Mouse (Mus musculus): ENCODE data around the gene Slc50a1.

The Slc50a1 gene

GRCm38 (mm10) chr3:89294195-89294594 is 23.8 kb upstream of the Slc50a1 start:
- DNase-seq (ENCODE audit: low spot score): no peak

- no peak for DNase-seq (ENCODE audit: low spot score)
These were observed 23.0 kb upstream of the Slc50a1 start for GRCm38 (mm10) chr3:89293247-89293918.

DNA sequence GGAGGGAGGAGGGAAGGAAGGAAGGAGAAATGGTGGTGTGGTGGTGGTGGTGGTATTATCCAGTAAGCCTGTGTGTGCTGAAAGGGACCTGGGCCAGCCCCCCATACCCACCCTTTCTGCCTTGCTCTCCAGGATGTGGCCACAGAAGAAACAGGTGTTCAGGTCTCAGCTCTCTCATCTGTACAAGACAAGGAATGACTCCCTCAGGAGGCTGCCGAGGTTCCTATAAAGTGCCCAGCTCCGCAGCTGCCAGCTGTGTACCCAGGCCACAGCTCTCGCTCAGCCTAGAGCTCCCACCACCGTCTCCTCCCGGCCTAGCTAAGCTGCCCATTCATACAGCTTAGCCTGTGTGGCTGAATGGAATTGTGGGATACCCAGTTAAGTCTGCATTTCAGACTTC is 21.9 kb upstream of the Slc50a1 start:
- DNase-seq (ENCODE audit: low spot score): no peak

DNA sequence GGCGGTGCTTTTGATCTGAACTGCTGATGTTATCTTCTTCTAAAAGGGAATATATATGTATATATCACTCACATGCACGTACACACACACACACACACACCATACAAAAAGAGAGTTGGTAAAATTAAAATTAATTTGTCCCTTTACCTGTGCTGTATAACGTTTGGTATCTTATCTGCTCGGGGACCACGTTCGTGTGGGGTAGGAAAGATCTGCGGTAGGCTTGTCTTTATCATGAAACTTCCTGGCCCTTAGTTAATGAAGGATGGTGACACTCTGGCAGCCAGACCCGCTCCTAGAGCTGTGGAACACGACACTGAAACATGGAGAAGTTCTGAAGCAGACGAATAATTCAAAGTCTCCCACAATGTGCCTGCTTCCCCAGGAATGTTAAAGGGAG is 21.5 kb upstream of the Slc50a1 start:
- DNase-seq (ENCODE audit: low spot score): no peak

DNA sequence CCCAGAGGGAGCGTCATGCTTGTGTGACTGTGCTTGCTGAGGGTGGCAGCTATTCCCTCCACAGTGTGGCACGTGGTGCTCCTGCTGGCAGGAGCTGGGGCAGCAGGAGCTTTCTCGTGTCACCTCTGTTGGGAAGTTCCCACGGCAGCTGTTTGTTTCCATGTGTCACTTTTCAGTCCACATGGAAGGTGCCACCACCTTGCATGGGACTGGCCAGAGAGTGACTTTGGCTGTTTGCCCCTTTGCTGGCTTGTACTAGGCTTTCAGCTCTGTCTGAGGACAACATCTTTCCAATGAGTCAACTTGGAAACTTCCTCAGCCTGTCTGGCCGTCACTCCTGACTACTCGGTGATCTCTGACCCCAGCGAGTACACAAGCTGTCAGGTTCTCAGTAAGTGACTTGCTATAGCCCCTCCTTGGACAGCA is 18.1 kb upstream of the Slc50a1 start:
- DNase-seq (ENCODE audit: low spot score): no peak

DNA sequence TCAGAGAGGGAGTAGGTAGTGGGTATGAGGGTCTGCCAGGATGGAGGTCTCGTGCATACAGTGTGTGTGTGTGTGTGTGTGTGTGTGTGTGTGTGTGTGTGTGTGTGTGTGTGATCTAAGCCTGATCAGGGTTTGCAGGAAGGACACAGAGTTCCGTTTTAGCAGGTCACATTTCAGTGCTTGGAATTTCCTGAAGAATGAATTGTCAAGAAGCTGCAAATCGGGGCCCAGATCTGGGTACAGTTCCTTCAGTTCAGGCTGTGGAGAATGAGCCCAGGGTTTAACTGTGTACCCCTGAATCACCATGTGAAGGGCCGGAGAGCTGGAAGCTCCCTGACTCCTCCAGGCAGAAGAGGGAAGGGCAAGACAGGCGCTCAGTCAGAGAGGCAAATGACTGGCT is 16.9 kb upstream of the Slc50a1 start:
- DNase-seq (ENCODE audit: low spot score): no peak

DNA sequence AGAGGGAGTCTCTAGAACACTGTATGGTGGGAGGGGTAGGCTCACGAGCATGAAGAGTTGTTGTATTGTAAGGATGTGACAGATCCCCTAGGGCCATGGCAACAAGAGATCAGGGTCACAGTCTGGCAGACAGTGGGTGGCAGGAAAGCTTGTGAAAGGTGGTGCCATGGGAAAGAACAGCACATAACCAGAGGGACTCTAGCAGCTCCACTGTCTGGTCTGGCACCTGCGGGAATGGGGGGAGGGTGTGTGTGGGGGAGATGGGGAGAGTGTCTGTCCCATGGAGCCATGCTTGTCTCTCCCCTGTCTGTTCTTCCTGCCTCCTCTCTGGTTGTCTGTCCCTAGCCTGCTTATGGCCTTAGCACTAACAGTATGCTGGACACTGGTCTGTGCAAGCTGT is 15.2 kb upstream of the Slc50a1 start:
- DNase-seq (ENCODE audit: low spot score): no peak

DNA sequence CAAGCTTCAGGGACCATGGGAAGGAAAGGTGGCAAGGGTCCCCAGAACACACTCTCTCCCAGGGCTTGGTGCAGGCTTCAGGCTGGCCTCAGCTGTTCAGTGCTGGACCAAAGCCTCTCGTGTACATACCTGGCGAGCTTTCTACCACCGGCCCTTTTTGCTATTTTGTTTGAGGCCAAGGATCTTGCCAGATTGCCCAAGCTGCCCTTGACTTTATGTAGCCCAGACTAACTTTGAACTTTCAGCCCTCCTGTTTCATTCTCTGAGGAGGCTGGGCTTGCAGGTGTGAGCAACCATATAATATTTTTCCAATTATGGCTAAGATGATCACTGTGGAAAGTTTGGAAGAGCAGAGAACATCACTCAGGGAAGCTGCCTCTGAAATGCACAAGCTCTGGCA is 13.9 kb upstream of the Slc50a1 start:
- no peak for DNase-seq (ENCODE audit: low spot score)

GRCm38 (mm10) chr3:89282291-89282643 is 11.9 kb upstream of the Slc50a1 start:
- no peak for DNase-seq (ENCODE audit: low spot score)

GRCm38 (mm10) chr3:89281579-89282290 is 11.4 kb upstream of the Slc50a1 start:
- DNase-seq (ENCODE audit: low spot score): peak; percentile 81

DNA sequence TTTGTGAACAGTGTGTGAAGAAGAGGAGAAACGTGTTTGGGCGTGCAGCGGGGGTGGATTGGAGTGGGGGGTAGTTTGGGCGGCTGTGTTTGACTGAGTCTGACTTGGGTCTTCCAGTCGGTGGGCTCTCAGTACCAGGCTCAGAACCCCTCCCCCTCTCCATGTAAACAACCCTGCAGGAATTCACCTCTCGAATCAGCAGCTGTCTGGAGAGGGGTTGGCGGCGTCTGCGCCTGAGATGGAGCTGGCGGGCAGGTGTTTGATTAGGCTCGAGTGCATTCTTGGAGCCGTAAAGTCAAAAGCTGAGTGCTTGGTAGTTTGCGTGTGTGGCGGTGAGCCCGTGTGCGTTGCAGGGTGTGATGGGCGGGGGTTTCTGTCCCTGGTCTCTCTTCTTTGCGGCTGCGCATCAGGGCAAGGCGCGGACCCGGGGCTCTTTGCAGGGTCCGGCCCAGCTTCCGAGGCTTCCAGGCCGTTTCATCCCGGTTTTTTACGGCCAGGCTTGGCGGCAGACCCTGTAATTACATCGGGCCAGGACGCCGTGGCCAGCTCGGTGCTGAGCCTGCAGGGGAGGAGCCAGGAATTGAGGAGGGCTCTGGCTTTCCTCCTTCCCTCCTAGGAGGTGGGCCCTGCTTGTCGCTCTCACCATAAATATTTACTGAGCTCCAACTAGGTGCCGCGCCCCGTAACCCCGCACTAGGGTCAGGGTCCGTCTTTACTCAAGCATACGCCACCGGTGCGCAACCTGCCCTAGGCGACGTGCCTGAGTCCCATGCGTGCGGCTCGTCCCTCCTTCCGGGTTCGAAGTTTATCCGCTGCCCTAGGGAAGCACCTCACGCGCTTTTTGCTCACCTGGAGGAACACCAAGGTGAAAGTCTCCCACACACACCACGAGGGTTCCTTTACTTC is 10.5 kb upstream of the Slc50a1 start, which contains the start of gene Efna1:
Efna1 (minus strand) TSS at position 537 of the 906 bp plus-strand sequence.
- DNase-seq (ENCODE audit: low spot score): peak; percentile 53

GRCm38 (mm10) chr3:89280050-89280605 is 9.8 kb upstream of the Slc50a1 start:
- no peak for DNase-seq (ENCODE audit: low spot score)

DNA sequence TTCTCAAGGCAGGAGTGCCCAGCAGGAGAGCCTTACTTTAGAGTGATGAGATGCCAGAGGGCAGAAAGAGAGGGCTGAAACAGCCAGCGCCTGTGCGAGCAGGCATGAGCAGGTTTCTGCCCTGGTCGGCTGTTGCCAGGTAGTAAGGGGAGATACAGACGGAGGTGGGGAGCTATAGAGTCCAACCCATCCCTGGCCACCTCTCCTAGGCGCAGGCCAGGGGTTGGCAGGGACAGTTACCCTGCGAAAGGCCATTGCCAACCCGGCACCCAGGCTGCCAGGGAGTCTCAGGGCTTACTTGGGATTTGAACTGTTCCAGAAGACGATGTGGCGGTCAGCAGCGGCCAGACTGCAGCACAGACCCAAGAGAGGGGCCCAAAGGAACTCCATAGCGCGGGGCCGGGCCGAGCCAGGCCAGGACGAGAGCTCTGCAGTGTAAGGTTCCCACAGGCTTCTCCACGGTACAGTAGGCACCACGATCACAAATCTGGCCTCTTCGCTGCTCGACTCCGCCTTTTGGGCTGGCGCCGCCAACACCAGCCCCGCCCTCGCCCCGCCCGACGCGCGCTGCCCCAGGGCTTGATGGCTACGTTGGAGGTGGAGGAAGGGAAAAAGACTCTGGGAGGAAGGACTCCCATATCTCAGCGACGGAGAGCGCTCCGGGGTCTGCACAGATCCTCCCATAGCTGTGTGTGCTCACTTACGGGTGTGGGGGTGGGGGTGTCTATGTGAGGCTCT is 9.0 kb upstream of the Slc50a1 start:
- DNase-seq (ENCODE audit: low spot score): peak; percentile 70

GRCm38 (mm10) chr3:89278643-89279042 is 8.3 kb upstream of the Slc50a1 start:
- no peak for DNase-seq (ENCODE audit: low spot score)

- no peak for DNase-seq (ENCODE audit: low spot score)
These were observed 7.7 kb upstream of the Slc50a1 start for GRCm38 (mm10) chr3:89278107-89278506.

DNA sequence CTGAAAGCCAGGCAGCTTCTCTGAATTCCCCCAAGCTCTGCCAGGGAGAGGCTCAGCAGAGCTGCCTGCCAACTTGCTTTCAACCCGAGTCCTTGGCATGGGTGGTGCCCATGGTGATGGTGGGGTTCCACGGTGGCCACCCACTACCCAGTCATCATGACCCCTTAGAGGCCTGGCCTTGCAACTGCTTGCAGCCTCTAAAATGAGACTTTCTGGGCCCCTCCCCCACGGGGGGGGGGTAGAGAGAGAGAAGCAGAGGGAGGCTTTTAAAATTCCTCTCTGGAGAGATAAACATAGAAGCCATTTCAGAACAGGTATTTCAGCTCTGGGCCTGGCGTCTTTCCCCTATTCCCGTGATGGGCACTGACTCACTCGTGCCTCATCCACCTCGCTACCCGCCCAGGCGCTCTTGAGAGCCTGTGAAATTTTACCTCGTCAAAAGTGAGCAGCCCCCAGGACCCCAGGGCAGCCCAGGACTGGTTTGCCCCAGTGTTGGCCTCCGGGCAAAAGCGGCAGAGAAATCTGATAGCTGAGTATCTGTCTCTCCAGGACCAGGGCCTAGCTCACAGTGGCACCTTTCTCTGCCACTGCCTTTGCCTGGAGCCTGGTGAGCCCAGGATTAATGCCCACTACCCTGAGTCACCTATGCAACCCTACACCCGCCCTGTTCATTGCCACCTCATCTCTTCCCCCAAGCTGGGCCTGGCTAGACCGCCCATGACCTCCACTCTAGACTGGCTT is 7.1 kb upstream of the Slc50a1 start:
- DNase-seq (ENCODE audit: low spot score): no peak

DNA sequence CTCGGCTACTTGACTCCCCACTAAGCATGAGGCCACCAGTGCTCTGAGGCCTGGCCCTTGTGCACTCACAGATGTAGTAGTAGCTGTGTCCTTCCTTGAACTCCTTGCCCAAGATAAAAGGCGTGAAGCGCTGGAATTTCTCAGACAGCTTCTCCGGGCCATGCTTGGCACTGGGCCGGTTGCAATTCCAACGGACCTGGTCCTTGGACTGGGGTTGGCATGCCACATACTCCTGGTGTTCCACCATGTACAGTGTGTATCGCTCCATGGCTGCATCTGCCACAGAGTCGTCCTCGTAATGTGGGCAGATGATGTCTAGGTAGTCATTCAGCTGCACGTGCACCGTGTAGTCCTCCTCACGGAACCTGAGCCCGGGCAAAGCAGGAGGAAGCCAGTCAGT is 5.7 kb upstream of the Slc50a1 start:
- no peak for DNase-seq (ENCODE audit: low spot score)

- DNase-seq (ENCODE audit: low spot score): no peak
These were observed 1.4 kb upstream of the Slc50a1 start for GRCm38 (mm10) chr3:89271760-89272159.

DNA sequence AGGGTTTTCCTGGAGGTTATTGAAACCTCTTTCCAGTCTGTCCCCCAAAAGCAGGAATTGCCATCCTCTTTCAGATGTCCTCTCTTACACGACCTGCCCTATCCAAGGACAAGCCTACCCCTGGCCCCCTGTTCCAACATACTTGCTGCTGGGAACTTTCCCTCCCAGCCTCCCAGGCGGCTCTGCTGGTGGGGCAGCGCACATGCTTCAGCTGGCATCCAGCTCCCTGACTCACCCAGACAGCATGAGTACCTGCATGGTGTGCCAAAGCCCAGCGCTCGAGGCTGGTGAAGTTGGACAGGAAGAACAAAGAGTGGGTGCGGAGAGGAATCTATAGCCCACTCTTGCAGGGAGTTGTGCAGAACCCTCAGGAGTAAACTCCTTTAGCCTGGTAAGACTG is 521 bp upstream of the Slc50a1 start:
- DNase-seq (ENCODE audit: low spot score): no peak

DNA sequence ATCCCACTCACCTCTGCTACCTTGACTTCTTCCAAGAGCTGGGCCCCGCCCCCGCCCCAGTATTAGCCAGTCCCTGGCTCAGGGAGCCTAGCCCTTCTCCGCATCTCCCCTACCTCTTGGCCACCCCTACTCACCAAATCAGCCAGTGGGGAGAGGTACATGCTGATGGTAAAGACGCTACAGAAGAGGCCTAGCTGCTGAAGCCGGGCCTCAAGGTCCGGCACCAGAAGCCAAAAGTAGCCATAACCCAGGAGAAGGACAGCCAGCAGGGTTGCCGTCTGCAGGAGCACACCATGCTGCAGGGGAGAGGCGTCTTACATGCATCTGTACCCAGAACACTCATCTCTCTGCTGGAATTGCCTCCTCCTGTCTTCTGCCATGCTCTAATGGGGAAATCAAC is 1.5 kb downstream of the Slc50a1 start:
- no peak for DNase-seq (ENCODE audit: low spot score)

DNA sequence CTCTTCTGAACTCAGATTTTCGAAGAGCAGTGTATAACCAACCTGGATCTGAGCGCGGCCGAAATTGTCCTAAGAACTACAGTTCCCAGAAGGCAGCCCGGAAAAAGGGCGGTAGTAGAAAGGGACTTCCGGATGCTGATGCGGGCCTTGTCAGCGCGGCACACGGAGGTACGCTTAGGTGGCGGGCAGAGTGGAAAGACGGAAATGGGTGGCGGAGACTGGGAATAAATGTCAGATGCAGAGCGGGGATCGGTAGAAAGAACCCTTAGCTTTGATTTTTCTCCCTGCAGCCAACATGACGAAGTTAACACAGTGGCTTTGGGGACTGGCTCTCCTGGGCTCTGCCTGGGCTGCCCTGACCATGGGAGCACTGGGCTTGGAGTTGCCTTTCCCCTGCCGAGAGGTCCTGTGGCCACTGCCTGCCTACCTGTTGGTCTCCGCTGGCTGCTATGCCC is 3.9 kb downstream of the Slc50a1 start:
- DNase-seq (ENCODE audit: low spot score): peak; percentile 81

Data from testis, postnatal 14 days (tissue).